In genomic region chr13:24297252-24297651, GRCm38 (mm10) we compare ENCODE assay signal across 8 mouse cellular contexts. TPM values are rescaled to one million over a fixed set of nuclear protein-coding genes. Genes with fewer than 3 reads are reported as not detected.
DNase-seq lines count a peak whose midpoint lies in the region; ATAC-seq and TF ChIP-seq lines count a peak whose summit lies in the region.

No protein-coding gene starts in this region.

- no peak overlapping the region for H3K4me3 ChIP-seq in kidney, adult 2 months (ENCODE audit: insufficient read depth, low read depth, low read length)
- no peak overlapping the region for H3K4me3 ChIP-seq in kidney, embryonic 15.5 days (replicated peaks)
- no peak overlapping the region for H3K4me3 ChIP-seq in C2C12 (ENCODE audit: insufficient read depth, poor library complexity, severe bottlenecking)
- H3K4me3 ChIP-seq in hindbrain, postnatal 0 days (ENCODE audit: low read length) = no peak overlapping the region
- H3K4me3 ChIP-seq in midbrain, postnatal 0 days (ENCODE audit: low read depth, low read length) = no peak overlapping the region

- 17% methylated on average over 4 of the region's 4 CpGs for WGBS in kidney, adult 2 months
- WGBS in kidney, embryonic 15.5 days = 16% methylated on average over 4 of the region's 4 CpGs
- 15% methylated on average over 4 of the region's 4 CpGs for WGBS in hindbrain, postnatal 0 days
- WGBS in midbrain, postnatal 0 days = 11% methylated on average over 4 of the region's 4 CpGs

- H3K4me2 ChIP-seq in kidney, embryonic 15.5 days = no peak overlapping the region
- H3K4me2 ChIP-seq in hindbrain, postnatal 0 days (ENCODE audit: low read depth, low read length) = no peak overlapping the region
- no peak overlapping the region for H3K4me2 ChIP-seq in midbrain, postnatal 0 days (ENCODE audit: low read depth, low read length, poor library complexity, severe bottlenecking)

- H3K27me3 ChIP-seq in kidney, adult 2 months (replicated peaks; ENCODE audit: control insufficient read depth, insufficient read depth, low read length) = no peaks in the 10 kb centered on the region
- H3K27me3 ChIP-seq in kidney, embryonic 15.5 days = no peaks in the 10 kb centered on the region
- peaks cover 13% of the 10 kb centered on the region for H3K27me3 ChIP-seq in C2C12 (ENCODE audit: control insufficient read depth, insufficient read depth, insufficient read length)
- no peaks in the 10 kb centered on the region for H3K27me3 ChIP-seq in hindbrain, postnatal 0 days (ENCODE audit: insufficient read depth, low read length)
- no peaks in the 10 kb centered on the region for H3K27me3 ChIP-seq in midbrain, postnatal 0 days (ENCODE audit: insufficient read depth, low read length)

- no peak overlapping the region for H3ac ChIP-seq in C2C12 (ENCODE audit: control insufficient read depth, insufficient read length, low read depth)

- no peak overlapping the region for H3K27ac ChIP-seq in kidney, adult 2 months (ENCODE audit: insufficient read depth, low read depth, low read length)
- no peak overlapping the region for H3K27ac ChIP-seq in kidney, embryonic 15.5 days
- H3K27ac ChIP-seq in hindbrain, postnatal 0 days = no peak overlapping the region
- no peak overlapping the region for H3K27ac ChIP-seq in midbrain, postnatal 0 days (ENCODE audit: low read depth, low read length)

- peak; percentile 79 for TF ChIP-seq CTCF in kidney, adult 2 months (conservative IDR thresholded peaks at IDR 0.05; ENCODE audit: insufficient read depth, insufficient read length, low read depth, low read length)
- peak; percentile 70 for TF ChIP-seq CTCF in C2C12 (IDR thresholded peaks at IDR 0.05; ENCODE audit: control insufficient read depth, insufficient read depth, insufficient read length)
- TF ChIP-seq CTCF in hindbrain, postnatal 0 days (IDR thresholded peaks at IDR 0.05; ENCODE audit: low read depth) = peak; percentile 96
- TF ChIP-seq CTCF in midbrain, postnatal 0 days (IDR thresholded peaks at IDR 0.05) = peak; percentile 96

- no peak for TF ChIP-seq POLR2A in kidney, adult 2 months (IDR thresholded peaks at IDR 0.05; ENCODE audit: low read depth, low read length)

- no peaks in the 10 kb centered on the region for H3K4me1 ChIP-seq in kidney, adult 2 months (ENCODE audit: control insufficient read depth, insufficient read depth, low read length)
- H3K4me1 ChIP-seq in kidney, embryonic 15.5 days = no peaks in the 10 kb centered on the region
- H3K4me1 ChIP-seq in hindbrain, postnatal 0 days (ENCODE audit: insufficient read depth, low read length) = no peaks in the 10 kb centered on the region
- H3K4me1 ChIP-seq in midbrain, postnatal 0 days (ENCODE audit: insufficient read depth, low read length) = no peaks in the 10 kb centered on the region

- H3K9ac ChIP-seq in kidney, embryonic 15.5 days = no peak overlapping the region
- H3K9ac ChIP-seq in hindbrain, postnatal 0 days (replicated peaks; ENCODE audit: low read length) = no peak overlapping the region
- H3K9ac ChIP-seq in midbrain, postnatal 0 days (replicated peaks; ENCODE audit: low read length, poor library complexity, severe bottlenecking) = no peak overlapping the region

- no peak for ATAC-seq in kidney, embryonic 15.5 days (replicated peaks; ENCODE audit: low FRiP score)
- ATAC-seq in common myeloid progenitor, adult 5-6 weeks (replicated peaks; ENCODE audit: low read depth, poor library complexity, severe bottlenecking) = peak; percentile 73; the same call in 1 of the 2 replicates
- peak; percentile 47; the same call in 1 of the 2 replicates for ATAC-seq in hindbrain, postnatal 0 days
- ATAC-seq in midbrain, postnatal 0 days (ENCODE audit: low FRiP score) = no peak

- no peaks in the 10 kb centered on the region for H3K36me3 ChIP-seq in kidney, adult 2 months (ENCODE audit: control insufficient read depth, insufficient read depth, low read length)
- H3K36me3 ChIP-seq in kidney, embryonic 15.5 days = no peaks in the 10 kb centered on the region
- no peaks in the 10 kb centered on the region for H3K36me3 ChIP-seq in C2C12 (ENCODE audit: control insufficient read depth, insufficient read depth)
- no peaks in the 10 kb centered on the region for H3K36me3 ChIP-seq in hindbrain, postnatal 0 days (ENCODE audit: insufficient read depth, low read length)
- H3K36me3 ChIP-seq in midbrain, postnatal 0 days (ENCODE audit: insufficient read depth, low read length) = no peaks in the 10 kb centered on the region

- no peaks in the 10 kb centered on the region for H3K79me2 ChIP-seq in C2C12 (ENCODE audit: control insufficient read depth, insufficient read depth)

- no peaks in the 10 kb centered on the region for H3K9me3 ChIP-seq in kidney, embryonic 15.5 days (replicated peaks)
- H3K9me3 ChIP-seq in hindbrain, postnatal 0 days (ENCODE audit: low read length) = no peaks in the 10 kb centered on the region
- no peaks in the 10 kb centered on the region for H3K9me3 ChIP-seq in midbrain, postnatal 0 days (ENCODE audit: low read length)

- peak; percentile 53 for DNase-seq in kidney, adult 2 months
- DNase-seq in MN1 (ENCODE audit: low spot score) = peak; percentile 36
- peak; percentile 84 for DNase-seq in hindbrain, postnatal 0 days (ENCODE audit: low spot score)
- peak; percentile 70 for DNase-seq in midbrain, postnatal 0 days (ENCODE audit: low spot score)
- DNase-seq in urinary bladder, postnatal 36 days (ENCODE audit: low spot score in 2 of 2) = no peak

- no peaks in the 10 kb centered on the region for H3K79me3 ChIP-seq in C2C12 (ENCODE audit: low read depth)

TF ChIP-seq in C2C12, 6 proteins besides CTCF, POLR2A, EP300 and RAD21:
- TF ChIP-seq FOSL1 (IDR thresholded peaks at IDR 0.05; ENCODE audit: insufficient read depth, low read length, poor library complexity, severe bottlenecking) = no peak
- no peak for TF ChIP-seq CEBPB (IDR thresholded peaks at IDR 0.05; ENCODE audit: low read depth)
- no peak for TF ChIP-seq MYOG (IDR thresholded peaks at IDR 0.05; ENCODE audit: control insufficient read depth, extremely low read depth, insufficient read length)
- TF ChIP-seq MAX (IDR thresholded peaks at IDR 0.05) = no peak
- TF ChIP-seq USF1 (IDR thresholded peaks at IDR 0.05; ENCODE audit: low read depth) = no peak
- no peak for TF ChIP-seq MYOD1 (IDR thresholded peaks at IDR 0.05; ENCODE audit: control insufficient read depth, insufficient read length, low read depth)

RNA-seq across cellular contexts. Expression of gene Carmil1, which starts 16.7 kb away (rescaled TPM):
- 6.9 and 7.7 TPM in 2 replicates for polyA plus RNA-seq in kidney, adult 2 months (2012; rRNA removed)
- polyA plus RNA-seq in kidney, embryonic 15.5 days (2015; fragmentation: Nextera tagmentation; extraction: Ambion mirVana) = 51.6 and 52.5 TPM in 2 replicates
- polyA plus RNA-seq in C2C12 (2012; fragmentation: generic; extraction: Trizol) = 4.4 TPM
- 2.6 and 2.7 TPM in 2 replicates for total RNA-seq in common myeloid progenitor, adult 5-6 weeks (2017)
- total RNA-seq in hindbrain, postnatal 0 days (2014; rRNA removed) = 49.8 and 50.9 TPM in 2 replicates
- 39.3 and 43.4 TPM in 2 replicates for polyA plus RNA-seq in hindbrain, postnatal 0 days (2015; fragmentation: Nextera tagmentation; extraction: Ambion mirVana)
- total RNA-seq in midbrain, postnatal 0 days (2014; rRNA removed) = 47.6 and 56.8 TPM in 2 replicates
- 38.5 and 40.7 TPM in 2 replicates for polyA plus RNA-seq in midbrain, postnatal 0 days (2015; fragmentation: Nextera tagmentation; extraction: Ambion mirVana)

RNA-seq across cellular contexts. Expression of gene Cmah, which starts 30.0 kb away (rescaled TPM):
- 7.9 and 8.3 TPM in 2 replicates for polyA plus RNA-seq in kidney, adult 2 months (2012; rRNA removed)
- 0.86 and 1.1 TPM in 2 replicates for polyA plus RNA-seq in kidney, embryonic 15.5 days (2015; fragmentation: Nextera tagmentation; extraction: Ambion mirVana)
- polyA plus RNA-seq in C2C12 (2012; fragmentation: generic; extraction: Trizol) = 0.14 TPM
- 2.0 and 2.5 TPM in 2 replicates for total RNA-seq in common myeloid progenitor, adult 5-6 weeks (2017)
- under 0.01 and 0.25 TPM in 2 replicates for total RNA-seq in hindbrain, postnatal 0 days (2014; rRNA removed)
- polyA plus RNA-seq in hindbrain, postnatal 0 days (2015; fragmentation: Nextera tagmentation; extraction: Ambion mirVana) = 0.08 and 0.16 TPM in 2 replicates
- 0.05 TPM in 2 replicates for total RNA-seq in midbrain, postnatal 0 days (2014; rRNA removed)
- polyA plus RNA-seq in midbrain, postnatal 0 days (2015; fragmentation: Nextera tagmentation; extraction: Ambion mirVana) = 0.14 and 0.17 TPM in 2 replicates

Comparison
In these comparisons a context has a peak if more than half of its experiments do, and no peak if none do; other contexts are left out.
1. DNase-seq: peak in kidney, adult 2 months (single experiment), MN1 (single experiment), hindbrain, postnatal 0 days (single experiment) and midbrain, postnatal 0 days (single experiment); none in urinary bladder, postnatal 36 days (0 of 2).
2. ATAC-seq: peak in common myeloid progenitor, adult 5-6 weeks (single experiment) and hindbrain, postnatal 0 days (single experiment); none in kidney, embryonic 15.5 days (single experiment) and midbrain, postnatal 0 days (single experiment).
3. Peak in every context shown above with its lines, with median percentiles within 50 percentile points of each other: CTCF ChIP-seq.